Mouse (Mus musculus) 3134 (cell line): ENCODE results near the gene Nyx.
"Not testable (repeated sequence)": the region's sequence is repeated elsewhere in the genome, so short reads cannot be mapped to it uniquely, and the experiment has no call there.

Experiments used
- DNase-seq: peaks from one replicate; pipeline ENCODE4 v3.0.0-alpha.2; 2011; ENCODE audit warnings: low spot score; ENCODE audit not compliant: insufficient read length; ENCODE audit errors: extremely low read depth

Gene Nyx

GRCm38 (mm10) chrX:13465810-13466209 is at the start of gene Nyx:
Nyx (plus strand) TSS chrX:13466110.
- no peak for DNase-seq

DNA sequence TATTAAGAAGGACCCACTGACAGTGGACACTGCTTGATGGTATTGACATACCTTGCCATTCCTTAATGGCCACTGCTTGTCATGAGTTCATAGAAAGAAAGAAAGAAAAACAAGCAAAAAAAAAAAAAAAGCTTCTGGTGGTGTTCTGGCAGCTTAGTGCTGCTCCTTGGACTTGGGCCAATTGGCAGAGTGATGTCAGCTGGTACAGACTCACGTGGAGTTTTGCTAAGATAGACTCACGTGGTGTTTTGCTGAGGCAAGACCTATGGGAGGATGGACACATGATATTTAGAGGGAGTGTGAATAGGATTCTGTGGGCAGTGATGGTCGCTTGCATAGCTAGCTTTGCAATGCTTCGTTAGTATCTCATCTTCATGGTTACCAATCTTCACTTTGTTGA is 43.9 kb upstream of the Nyx start:
- DNase-seq = no peak

DNA sequence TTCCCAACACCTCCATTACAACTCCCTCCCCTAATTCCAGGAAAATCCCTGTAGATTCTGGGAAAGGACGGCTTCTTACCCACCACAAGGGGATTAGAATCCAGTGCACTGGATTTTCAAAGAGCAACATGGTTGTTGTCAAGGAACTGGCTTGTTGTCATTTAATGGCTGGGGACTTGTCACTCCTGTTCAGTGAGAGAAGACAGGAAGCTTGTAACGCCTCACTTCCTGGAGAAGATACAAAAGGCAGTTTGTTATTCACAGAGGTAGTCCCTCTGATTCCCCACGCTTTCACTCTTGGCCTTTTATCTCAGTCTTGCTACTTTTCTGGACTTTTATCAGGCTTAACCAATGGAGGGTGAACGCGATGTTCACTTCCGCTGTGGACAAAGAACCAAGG is 34.5 kb upstream of the Nyx start:
- DNase-seq = no peak

DNA sequence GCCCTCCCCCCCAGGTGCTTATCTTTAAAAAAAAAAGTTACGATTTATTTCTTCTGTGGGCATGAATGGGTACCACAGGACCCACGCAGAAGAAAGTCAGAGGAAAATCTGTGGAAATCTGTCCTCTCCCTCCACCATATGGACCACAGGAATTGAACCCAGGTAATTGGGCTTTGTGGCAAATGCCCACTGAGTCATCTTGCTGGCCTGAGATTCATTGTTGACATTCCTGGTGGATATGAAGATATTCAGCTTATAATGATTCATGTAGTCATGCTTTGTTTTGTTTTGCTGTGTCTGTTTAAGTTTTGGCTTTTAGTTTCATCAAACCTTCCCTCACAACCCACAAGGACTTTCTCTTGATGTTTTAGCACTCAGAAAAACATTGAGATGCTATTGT is 29.9 kb upstream of the Nyx start:
- DNase-seq = peak; percentile 9

DNA sequence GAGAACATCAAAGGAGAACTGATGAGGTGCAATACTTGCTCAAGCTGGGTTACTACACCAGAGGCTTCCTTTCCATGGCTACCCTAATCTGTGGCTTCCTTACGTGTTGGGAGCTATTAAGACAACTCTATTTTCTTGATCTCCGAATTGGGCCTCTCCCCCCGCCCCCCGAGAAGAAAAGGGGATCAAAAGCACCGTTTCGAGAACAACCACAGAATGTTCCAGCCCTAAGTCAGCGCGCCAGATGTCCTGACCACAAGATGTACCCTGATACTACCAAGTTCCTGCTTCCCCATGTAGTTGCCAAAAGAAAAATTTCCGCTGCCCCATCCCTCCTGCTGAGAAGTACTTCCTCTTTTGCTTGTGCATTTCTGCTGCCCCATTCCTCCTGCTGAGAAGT is 9.4 kb upstream of the Nyx start:
- not testable (repeated sequence) for DNase-seq

- no peak for DNase-seq
These were observed 7.1 kb upstream of the Nyx start for GRCm38 (mm10) chrX:13458766-13459165.

- DNase-seq = peak; percentile 6
These were observed 4.3 kb upstream of the Nyx start for GRCm38 (mm10) chrX:13461266-13462261.

DNA sequence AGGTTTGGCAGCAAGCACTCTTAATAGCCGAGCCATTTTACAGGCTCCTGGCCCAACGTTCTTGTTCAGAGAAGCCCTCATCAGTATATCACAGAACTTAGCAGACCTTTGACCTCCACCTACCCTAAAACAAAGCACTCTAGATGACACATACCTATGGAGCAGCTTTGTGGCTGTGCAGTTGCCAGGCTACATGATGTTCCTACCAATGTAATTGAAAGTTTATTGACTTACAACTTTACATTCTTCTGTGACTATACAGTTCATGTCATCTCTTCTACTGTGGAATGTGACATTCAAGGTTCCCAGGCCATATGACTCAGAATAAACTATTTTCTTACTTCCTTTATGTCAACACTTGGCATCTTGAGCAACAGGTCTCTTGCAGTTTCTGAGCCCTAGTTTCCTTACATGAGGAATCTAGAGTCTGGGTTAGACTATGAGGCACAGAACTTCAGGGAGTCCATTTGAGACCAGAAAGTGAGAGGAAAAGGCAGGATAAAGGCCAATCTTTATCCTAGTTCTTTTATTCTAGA is 2.9 kb upstream of the Nyx start:
- peak; percentile 9 for DNase-seq

GRCm38 (mm10) chrX:13466681-13467080 is 771 bp downstream of the Nyx start:
- no peak for DNase-seq

- no peak for DNase-seq
These were observed 1.2 kb downstream of the Nyx start for GRCm38 (mm10) chrX:13467121-13467571.

DNA sequence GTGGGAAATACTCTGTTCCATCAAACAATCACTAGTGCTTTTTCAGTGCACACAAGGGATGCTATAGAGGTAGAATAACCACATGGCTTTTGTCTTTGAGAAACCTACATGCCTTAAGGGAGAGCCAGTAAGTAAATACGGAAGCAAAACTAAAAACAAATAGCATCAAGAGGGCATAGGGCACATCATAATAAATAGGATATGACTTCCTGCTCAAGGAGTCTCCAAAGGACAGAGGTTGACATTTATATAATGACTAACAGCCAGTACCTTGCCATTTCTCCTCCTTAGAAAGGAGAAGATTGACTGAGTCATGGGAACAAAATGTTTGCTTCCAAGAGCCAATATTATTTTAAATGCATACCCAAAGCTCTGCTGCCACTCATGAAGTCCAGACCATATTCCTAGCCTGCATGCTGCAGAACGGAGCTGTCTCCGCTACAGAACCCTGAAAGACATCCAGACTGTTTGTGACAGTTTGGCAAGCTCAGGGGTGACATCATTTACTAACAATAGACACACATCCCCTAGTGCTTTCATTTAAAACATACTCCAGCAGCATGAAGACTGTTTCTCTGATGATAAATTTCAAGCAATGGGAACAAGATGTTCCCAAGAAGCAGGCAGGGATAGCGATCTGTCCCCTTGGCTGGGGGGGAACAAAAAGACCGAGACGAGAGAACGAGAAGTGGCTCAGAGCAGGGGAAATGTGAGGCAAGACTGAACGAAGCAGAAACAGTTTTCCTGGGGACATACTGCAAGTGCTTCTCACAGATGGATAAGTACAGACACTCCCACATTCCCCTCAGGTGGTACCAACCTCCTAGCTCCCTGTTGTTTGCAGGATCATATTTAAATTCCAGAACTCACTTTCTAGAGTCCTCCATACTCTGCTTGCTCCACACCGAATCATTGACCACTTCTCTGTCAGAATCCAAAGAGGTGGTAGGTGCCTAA is 3.5 kb downstream of the Nyx start:
- DNase-seq = peak; percentile 6

DNA sequence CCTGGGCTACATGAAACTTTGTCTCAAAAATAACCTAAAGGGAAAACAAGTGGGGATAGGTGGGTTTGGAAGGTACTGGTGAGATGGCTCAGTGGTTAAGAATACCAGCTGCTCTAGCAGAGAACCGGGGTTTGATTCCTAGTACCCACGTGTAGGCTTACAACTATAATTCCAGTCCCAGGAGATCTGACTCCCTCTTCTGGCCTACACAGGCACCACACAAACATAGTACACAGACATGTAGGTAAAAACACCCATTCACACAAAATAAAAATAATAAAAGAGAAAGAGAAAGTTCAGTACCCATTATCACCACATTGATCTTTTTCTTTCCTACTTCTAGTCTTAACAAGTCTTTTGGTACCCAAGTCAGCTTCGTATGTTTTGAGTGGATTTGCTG is 6.0 kb downstream of the Nyx start:
- DNase-seq = no peak

DNA sequence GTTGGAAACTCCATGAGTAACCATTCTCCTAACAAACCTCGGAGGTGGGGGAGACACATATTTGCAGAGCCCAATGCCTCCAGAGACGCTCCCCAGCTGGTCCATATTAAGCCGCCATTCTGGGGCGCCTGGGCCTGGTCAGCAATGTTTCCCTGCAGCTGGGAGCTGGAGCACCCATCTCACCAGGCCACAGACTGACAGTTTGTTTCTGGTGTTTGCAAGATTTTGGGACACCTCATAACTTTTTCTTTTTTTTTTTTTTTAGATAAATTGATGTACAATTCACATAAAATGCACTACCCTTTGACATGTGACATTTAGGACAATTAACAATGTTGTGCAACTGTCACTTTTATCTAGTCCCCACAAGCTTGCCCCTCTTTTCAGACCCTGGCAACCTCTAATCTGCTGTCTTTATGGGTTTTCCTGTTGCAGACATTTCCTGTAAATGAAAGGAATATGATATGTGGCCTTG is 6.9 kb downstream of the Nyx start:
- DNase-seq = no peak

DNA sequence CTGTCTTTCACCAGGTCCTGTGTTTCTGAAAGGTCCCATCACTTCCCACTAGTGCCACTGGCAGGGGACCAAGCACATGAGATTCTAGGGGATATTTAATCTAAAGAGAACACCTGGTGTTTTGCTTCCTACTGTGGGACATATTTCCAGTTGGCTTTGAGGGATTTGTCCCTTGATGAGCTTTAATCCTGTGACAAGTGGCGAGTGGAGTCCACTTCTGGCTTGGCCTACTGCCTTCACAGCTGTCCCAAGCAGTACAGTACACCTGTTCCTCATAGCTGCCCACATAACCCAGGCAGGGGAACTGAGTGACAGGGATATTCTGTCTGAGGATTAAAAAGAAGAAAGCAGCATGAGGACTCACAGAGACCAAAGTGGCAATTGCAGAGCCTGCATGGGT is 9.5 kb downstream of the Nyx start:
- DNase-seq = no peak

DNA sequence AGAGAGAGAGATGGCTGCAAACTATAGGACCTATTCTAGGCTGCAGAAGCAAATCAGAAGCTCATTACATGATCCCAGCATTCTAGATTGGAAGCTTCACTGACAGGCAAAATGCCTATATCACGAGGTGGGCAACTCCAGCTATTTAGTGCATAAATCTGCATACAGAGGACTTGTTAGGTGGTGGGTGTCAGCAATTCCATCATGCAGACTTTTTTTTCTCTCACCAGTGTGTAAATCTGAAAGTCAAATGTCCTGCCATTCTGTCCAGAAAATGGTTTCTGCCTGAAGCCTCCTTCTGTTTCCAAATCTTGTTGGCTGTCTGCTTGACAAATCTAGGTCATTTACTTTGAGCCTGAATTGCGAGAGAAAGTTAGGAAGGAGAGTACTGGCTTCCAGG is 11.7 kb downstream of the Nyx start:
- no peak for DNase-seq

GRCm38 (mm10) chrX:13478298-13478697 is 12.4 kb downstream of the Nyx start:
- DNase-seq = no peak

GRCm38 (mm10) chrX:13479570-13479969 is 13.7 kb downstream of the Nyx start:
- no peak for DNase-seq

DNA sequence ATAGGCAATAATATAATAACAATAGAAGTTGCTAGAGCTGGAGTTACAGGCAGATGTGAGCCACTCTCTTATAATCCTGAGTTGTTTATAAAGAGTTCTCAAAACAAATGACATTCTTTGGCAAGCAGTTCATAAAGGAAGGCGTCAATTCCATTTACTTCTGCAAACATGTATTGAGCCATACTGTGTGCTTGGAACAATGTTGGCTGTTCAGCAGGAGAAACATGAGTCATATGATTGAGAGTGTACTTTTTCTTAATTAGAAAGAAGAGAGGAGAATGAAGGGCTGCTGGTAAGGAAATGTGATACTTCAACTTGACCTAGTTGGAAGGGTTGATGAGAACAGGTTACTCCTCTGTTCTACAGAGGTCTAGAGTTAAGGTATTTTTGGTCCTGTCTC is 16.7 kb downstream of the Nyx start:
- DNase-seq = no peak

DNA sequence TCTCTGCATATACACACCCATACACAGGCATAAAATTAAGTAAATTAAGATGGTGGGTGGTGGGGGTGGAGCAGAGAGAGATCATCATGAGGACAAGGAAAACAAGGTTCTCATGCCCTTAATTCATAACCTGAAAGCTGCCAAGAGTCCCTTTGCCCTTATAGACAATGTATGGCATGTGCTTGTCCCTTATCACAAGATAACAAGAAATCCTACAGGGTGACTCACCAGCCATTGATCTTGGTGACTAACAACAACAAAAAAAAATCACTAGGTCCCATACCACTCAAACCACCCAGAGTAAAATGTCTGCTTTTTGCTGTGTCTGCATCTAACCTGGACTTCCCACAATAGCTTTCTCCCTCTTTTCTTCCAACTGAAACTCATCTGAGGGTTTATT is 18.5 kb downstream of the Nyx start:
- no peak for DNase-seq

DNA sequence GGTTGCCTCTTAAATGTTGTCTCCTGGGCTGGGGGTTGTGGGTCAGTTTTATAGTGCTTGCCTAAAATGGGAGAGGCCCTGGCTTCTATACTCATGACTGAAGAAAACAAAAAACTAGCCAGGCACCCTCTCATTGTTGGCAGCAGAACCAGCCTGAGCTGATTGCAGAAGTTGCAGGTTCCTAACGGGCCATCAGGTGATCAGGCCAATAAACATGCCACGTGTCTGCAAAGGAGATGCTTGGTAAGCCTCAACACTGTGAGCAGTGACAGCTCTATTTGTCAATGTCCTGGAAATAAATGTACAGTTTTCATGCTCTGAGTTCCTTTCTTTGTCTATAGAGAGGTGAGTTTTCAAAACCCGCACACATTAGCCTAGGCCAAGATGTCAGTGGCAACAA is 23.1 kb downstream of the Nyx start:
- no peak for DNase-seq

DNA sequence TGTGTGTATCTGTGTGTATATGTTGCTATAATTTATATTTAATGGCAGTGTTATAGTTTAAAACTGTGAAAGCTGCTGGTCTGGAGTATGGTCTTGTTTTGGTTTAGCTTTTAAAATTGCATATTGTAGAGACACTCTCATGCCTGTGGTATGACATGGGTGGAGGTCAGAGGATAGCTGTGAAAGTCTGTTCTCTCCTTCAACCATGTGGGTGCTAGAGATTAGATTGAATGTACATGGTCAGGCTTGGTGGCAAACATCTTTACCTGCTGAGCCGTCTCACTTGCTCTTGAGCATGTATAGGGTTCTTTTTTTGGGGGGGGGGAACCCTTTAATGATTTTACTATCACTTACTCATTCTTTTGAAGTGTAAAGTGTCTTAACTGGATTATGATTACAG is 23.9 kb downstream of the Nyx start:
- no peak for DNase-seq
